Mouse (Mus musculus): Measurements from ENCODE around the gene Tom1l2. TPM values are rescaled to one million over a fixed set of nuclear protein-coding genes. Genes with fewer than 3 reads are reported as not detected.

The Tom1l2 gene
- polyA plus RNA-seq, 1 experiment from 2014 or later: 71.4 TPM

DNA sequence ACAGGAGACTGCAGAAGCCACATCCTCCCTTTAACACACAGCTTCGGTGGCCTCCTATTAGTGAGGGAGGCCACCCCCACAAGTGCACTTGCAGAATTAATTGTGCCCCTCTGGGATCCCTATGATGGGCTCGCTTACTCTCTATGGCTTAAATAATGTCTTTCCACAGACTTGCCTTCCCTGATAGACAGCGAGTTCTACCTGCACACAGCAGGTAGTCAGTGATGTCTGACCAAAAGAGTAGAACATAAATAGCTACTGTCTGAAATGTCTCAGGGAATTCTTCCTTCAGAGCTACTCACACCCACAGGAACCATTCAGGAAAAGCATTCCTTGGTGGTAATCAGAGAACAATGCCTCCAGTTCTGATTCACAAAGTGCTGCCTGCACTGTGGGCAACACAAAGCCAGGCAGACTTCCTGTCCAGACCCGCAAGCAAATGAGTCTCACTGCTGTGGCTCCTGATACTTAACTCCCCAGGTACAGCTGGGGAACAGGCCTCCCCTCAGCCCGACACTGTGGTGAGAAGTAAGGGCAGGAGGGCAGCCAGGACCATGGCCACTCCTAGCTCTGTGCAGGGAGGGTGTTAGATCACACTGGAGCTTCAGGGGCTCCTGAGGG is 51.0 kb downstream of the Tom1l2 start:
- Histone ChIP-seq H3K36me3 (no peaks in the 10 kb centered on the region), H3K9ac (peak overlapping the region; percentile 7; the same call in 1 of the 2 replicates), H3K27me3 (no peaks in the 10 kb centered on the region), H3K4me2 (no peak overlapping the region), H3K27ac (replicated peaks) (peak overlapping the region; percentile 78), H3K4me3 (no peak overlapping the region), H3K9me3 (no peaks in the 10 kb centered on the region), H3K4me1 (replicated peaks) (peaks cover 41% of the 10 kb centered on the region)
- peak; percentile 61; the same call in 1 of the 2 replicates for ATAC-seq (ENCODE audit: low FRiP score, low read depth)
- WGBS: 16% methylated on average over 5 of the region's 5 CpGs

DNA sequence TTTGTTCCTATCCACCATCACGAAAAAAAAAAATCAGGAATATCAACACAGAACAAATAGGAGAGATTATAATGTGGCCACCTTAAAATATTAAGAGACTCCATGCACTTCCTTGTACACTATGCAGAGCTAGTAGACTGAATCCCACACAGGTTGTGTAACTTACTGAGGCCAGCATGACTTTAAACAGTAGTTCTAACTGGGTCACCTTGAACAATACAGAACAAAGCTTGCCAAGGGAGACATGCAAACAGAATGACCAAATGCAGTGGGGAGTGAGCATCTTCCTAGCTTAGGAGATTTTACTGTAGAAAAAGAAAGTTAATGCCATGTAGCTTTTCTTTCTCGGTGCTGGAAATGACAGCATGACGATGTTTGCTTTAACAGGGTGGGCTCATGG is 52.4 kb downstream of the Tom1l2 start:
- WGBS: 67% methylated on average over 3 of the region's 3 CpGs
- ATAC-seq (ENCODE audit: low FRiP score, low read depth): no peak

DNA sequence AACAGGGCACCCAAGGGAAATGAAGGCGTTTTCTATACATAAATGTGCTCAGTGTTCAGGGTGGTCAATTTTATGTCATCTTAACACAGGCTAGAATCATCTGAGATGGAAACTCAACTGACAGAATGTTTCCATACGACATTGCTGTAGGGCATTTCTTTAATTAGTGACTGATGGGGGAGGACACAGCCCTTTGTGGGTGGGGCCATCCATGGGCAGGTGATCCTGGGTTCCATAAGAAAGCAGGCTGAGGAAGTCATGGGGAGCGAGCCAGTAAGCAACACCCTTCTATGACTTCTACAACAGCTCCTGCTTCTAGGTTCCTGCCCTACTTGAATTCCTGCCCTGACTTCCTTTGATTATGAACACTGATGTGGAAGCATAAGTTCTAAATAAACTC is 54.9 kb downstream of the Tom1l2 start:
- 77% methylated on average over 3 of the region's 3 CpGs for WGBS
- H3K4me3 ChIP-seq: no peak overlapping the region
- H3K36me3 ChIP-seq: no peaks in the 10 kb centered on the region
- H3K9me3 ChIP-seq: no peaks in the 10 kb centered on the region
- no peak for ATAC-seq (ENCODE audit: low FRiP score, low read depth)
- H3K4me2 ChIP-seq: no peak overlapping the region
- H3K27me3 ChIP-seq: no peaks in the 10 kb centered on the region
- no peak overlapping the region for H3K9ac ChIP-seq
- H3K27ac ChIP-seq (replicated peaks): no peak overlapping the region
- H3K4me1 ChIP-seq (replicated peaks): peaks cover 60% of the 10 kb centered on the region

More for the DNA sequence above, 52.4 kb downstream of the Tom1l2 start:
- H3K9ac ChIP-seq: no peak overlapping the region
- H3K4me1 ChIP-seq (replicated peaks): peaks cover 42% of the 10 kb centered on the region
- H3K36me3 ChIP-seq: no peaks in the 10 kb centered on the region
- H3K9me3 ChIP-seq: no peaks in the 10 kb centered on the region
- no peak overlapping the region for H3K4me2 ChIP-seq
- peak overlapping the region; percentile 78 for H3K27ac ChIP-seq (replicated peaks)
- no peak overlapping the region for H3K4me3 ChIP-seq
- no peaks in the 10 kb centered on the region for H3K27me3 ChIP-seq

DNA sequence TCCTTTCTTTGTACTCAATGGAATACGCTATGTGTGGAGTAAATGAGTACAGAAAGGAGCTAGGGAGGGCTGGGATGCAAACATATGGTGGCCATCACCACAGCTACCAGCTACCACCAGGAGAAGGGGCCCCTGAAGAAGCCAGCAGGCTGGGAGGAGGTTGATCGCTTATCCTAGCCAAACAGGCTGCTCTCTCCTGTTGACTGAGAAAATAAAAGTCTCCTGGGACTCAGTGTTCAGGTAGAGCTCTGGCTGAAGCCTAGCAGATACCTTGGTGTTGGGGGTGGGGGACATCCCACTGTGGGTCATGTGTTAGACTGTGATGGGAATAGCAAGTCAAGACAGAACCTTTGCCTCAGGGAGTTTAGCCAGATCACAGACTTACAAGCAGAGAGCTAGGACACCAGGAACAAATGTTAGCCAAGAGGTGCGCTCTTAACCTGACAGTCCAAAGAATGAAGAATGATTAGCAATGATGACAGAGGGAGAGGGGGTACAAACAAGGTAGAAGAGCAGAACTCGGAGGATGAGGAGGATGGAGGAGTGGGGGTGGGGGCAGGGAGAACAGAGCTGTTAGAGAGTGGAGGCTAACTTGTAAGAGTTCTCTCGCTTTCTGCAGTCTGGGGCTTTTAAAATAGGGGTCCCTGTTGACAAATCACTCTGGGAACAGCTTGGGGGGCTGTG is 57.9 kb downstream of the Tom1l2 start:
- WGBS: 53% methylated on average over 5 of the region's 5 CpGs
- Histone ChIP-seq H3K4me1 (replicated peaks) (peaks cover 51% of the 10 kb centered on the region), H3K9ac (no peak overlapping the region)

DNA sequence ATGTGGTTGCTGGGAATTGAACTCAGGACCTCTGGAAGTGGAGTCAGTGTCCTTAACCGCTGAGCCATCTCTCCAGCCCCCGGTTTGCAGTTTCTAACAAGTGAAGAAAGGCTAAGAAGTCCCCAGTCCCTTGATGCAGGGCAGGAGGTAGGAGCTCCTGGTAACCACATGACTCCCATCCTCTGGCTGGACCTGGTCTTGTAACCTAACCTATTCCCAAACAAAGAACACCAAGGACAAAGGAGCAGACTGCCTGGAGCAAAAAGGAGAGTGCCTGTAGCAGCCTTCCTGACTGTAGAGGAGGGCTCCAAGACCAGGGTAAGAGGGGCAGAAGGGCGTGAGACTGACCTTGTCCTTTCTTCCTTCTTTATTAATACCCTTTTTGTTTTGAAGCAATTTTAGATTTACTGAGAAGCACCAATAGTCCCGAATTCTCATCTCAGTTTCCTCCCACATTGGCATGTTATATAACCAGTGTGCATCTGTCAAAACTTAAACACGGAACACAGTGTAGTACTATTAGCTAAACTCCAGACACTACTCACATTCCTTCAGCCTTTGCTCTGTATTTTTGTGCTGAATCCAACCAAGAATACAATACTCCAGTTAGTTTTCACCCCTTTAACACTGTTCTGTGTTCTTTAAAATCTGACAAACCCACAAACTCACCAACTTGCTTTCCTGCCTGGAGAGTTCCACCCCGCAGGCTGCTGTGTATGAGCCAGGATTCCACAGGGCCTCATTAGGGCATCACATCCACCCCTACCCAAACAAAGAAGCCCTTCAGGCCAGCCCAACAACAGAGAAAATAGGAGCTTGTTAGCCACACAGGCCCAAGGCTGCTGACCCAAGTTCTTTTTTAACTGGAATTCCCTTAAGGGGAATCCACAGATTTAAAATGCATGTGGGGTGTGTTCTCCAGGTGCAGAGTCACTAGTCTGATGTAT is 58.7 kb downstream of the Tom1l2 start:
- Histone ChIP-seq H3K27me3 (no peaks in the 10 kb centered on the region), H3K4me3 (no peak overlapping the region), H3K9me3 (no peaks in the 10 kb centered on the region), H3K4me2 (no peak overlapping the region), H3K4me1 (replicated peaks) (peaks cover 54% of the 10 kb centered on the region), H3K27ac (replicated peaks) (peak overlapping the region; percentile 69), H3K9ac (no peak overlapping the region), H3K36me3 (no peaks in the 10 kb centered on the region)
- ATAC-seq (ENCODE audit: low FRiP score, low read depth): 0 out of 2 replicates have a peak, but pooled peaks have one; percentile 53
- WGBS: 60% methylated on average over 6 of the region's 6 CpGs

More for the DNA sequence above, 57.9 kb downstream of the Tom1l2 start:
- ATAC-seq (ENCODE audit: low FRiP score, low read depth): no peak
- no peak overlapping the region for H3K4me3 ChIP-seq
- no peaks in the 10 kb centered on the region for H3K36me3 ChIP-seq
- H3K27ac ChIP-seq (replicated peaks): peak overlapping the region; percentile 69
- H3K4me2 ChIP-seq: no peak overlapping the region
- no peaks in the 10 kb centered on the region for H3K9me3 ChIP-seq
- no peaks in the 10 kb centered on the region for H3K27me3 ChIP-seq

DNA sequence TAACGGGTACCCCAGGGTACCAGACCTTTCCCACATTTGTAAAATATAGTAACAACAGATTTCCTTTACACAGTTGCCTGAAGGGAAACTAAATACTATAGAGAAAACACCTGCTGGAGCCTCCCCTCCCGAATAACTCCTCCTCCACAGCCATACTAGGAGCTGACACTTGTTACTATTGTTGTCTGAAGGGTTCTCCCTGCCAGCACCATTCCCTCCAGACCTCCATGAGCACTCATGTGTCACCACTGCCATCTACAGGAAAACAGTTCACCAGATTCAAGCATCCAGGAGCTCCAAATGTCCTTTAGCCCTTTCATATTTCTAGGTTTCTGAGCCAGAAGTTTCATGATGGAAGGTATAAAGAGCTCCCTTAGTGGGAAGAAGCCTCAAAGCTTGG is 60.0 kb downstream of the Tom1l2 start:
- Histone ChIP-seq H3K27ac (replicated peaks) (peak overlapping the region; percentile 18), H3K4me1 (replicated peaks) (peaks cover 66% of the 10 kb centered on the region), H3K4me2 (no peak overlapping the region), H3K9ac (no peak overlapping the region), H3K4me3 (no peak overlapping the region), H3K36me3 (no peaks in the 10 kb centered on the region), H3K9me3 (no peaks in the 10 kb centered on the region), H3K27me3 (no peaks in the 10 kb centered on the region)
- ATAC-seq (ENCODE audit: low FRiP score, low read depth): peak; percentile 77
- WGBS: 30% methylated on average over 2 of the region's 2 CpGs

DNA sequence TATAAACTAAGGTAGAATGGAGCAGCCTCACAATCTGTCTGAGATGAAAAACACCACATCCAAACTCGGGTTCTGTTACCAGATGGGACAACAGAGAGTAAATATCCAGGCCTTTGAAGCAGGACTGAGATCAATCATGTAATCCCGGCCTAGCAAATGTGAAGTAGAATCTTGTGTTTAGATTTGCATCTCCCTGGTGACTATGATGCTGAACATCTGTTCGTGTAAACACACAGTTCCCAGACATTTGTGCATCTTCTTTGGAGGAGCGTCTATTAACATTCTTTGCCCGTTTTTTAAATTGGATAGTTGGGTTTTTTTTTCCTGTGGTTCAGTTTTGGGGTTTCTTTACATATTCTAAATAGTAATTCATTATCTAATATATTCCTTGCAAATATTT is 63.7 kb downstream of the Tom1l2 start:
- H3K27me3 ChIP-seq: no peaks in the 10 kb centered on the region
- no peak overlapping the region for H3K9ac ChIP-seq
- no peaks in the 10 kb centered on the region for H3K9me3 ChIP-seq
- H3K27ac ChIP-seq (replicated peaks): peak overlapping the region; percentile 56
- ATAC-seq (ENCODE audit: low FRiP score, low read depth): no peak
- H3K4me2 ChIP-seq: no peak overlapping the region
- 33% methylated on average over 5 of the region's 5 CpGs for WGBS
- no peaks in the 10 kb centered on the region for H3K36me3 ChIP-seq
- H3K4me3 ChIP-seq: no peak overlapping the region
- H3K4me1 ChIP-seq (replicated peaks): peaks cover 73% of the 10 kb centered on the region

DNA sequence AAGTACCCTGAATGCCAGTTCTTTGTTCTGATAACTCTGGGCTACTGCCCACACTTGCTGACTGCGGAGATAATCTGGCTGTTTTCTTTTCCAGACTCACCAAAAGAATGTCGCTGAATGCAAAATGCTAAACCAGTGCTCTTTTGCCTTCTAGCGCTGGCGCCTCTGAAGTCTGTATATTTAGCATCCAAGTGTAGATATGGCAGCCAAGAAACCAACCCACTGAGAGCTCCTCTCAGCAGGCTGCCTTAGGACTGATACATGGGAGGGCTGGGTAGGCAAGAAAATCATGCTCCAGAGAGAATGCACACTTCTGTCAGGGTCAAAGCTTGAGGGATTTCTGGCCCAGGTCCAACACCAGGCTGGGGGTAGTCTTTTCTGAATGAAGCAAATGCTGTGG is 66.4 kb downstream of the Tom1l2 start:
- no peaks in the 10 kb centered on the region for H3K27me3 ChIP-seq
- no peak overlapping the region for H3K4me3 ChIP-seq
- no peak overlapping the region for H3K4me2 ChIP-seq
- no peaks in the 10 kb centered on the region for H3K36me3 ChIP-seq
- no peak overlapping the region for H3K9ac ChIP-seq
- H3K4me1 ChIP-seq (replicated peaks): peaks cover 54% of the 10 kb centered on the region
- H3K27ac ChIP-seq (replicated peaks): peak overlapping the region; percentile 52
- H3K9me3 ChIP-seq: no peaks in the 10 kb centered on the region
- peak; percentile 72 for ATAC-seq (ENCODE audit: low FRiP score, low read depth)
- WGBS: 47% methylated on average over 4 of the region's 4 CpGs

DNA sequence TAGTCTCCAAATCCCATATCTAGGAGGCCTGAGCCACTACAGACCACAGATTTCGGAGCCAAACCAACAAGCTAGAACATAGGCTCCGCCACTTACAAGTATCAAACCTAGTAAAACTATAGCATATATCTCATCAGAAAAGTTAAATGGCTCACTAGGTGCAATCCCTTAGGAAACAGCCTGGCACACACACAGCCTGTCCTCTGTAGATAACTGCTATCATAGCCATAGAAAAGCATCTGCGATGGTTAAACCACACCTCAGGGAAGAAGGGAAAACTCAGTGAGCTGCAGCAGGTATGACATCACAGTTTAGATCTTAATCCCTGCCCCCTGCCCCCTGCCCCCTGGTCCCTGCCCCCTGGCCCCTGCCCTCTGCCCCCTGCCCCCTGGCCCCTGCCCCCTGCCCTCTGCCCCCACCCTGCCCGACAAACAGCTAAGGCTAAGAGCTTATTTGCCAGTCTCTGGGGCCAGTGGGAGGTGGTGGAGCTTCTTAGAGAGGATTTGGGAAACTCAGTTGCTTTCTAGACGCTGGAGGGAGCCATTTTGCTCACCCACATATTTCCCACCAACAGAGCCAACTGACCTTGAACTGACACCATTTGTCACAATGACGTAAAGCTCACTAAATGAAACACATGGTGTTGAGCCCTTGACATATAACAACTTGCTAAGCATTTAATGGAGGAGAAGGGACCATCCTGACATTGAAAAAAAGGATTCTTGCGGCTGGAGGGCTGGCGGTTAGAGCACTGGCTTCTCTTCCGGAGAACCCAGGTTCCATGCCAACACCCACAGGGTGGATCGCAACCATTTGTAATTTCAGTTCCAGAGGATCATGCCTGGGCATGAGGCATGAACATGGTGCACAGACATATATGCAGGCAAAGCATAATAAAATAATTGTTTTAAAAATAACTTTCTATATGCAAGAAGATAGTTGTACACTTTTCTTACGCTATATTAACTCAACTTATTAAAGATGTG is 72.0 kb downstream of the Tom1l2 start:
- WGBS: 76% methylated on average over 11 of the region's 11 CpGs

DNA sequence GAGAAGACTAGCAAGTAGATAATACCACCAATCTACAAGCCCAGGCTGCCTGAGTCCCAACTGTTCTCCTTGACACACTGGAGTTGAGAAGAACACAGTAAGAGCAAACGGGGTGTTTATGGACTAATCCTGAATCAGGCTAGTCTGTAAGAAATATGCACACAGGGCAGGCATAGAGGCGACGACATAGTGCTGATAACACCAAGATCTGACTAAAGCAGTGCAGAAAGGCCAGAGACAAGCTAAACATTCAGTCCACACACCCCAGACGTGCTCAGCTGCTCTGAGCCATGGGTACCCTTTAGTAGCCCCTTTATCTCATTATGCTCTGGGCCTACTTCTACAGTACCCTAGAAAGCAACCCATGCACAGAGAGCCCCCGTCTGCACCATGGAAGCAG is 73.2 kb downstream of the Tom1l2 start:
- 0 out of 2 replicates have a peak, but pooled peaks cover under 1% of the 10 kb centered on the region for H3K36me3 ChIP-seq
- peaks cover 34% of the 10 kb centered on the region for H3K4me1 ChIP-seq (replicated peaks)
- no peak overlapping the region for H3K4me2 ChIP-seq
- H3K9me3 ChIP-seq: no peaks in the 10 kb centered on the region
- 85% methylated on average over 5 of the region's 5 CpGs for WGBS
- ATAC-seq (ENCODE audit: low FRiP score, low read depth): no peak
- H3K27ac ChIP-seq (replicated peaks): no peak overlapping the region
- no peak overlapping the region for H3K9ac ChIP-seq
- H3K27me3 ChIP-seq: no peaks in the 10 kb centered on the region
- H3K4me3 ChIP-seq: no peak overlapping the region

More for the DNA sequence above, 72.0 kb downstream of the Tom1l2 start:
- H3K4me1 ChIP-seq (replicated peaks): peaks cover 38% of the 10 kb centered on the region
- no peak overlapping the region for H3K4me2 ChIP-seq
- H3K9ac ChIP-seq: no peak overlapping the region
- H3K27ac ChIP-seq (replicated peaks): no peak overlapping the region; the same call in 1 of the 2 replicates
- H3K36me3 ChIP-seq: no peaks in the 10 kb centered on the region
- no peak for ATAC-seq (ENCODE audit: low FRiP score, low read depth)
- no peaks in the 10 kb centered on the region for H3K27me3 ChIP-seq
- H3K9me3 ChIP-seq: no peaks in the 10 kb centered on the region
- H3K4me3 ChIP-seq: no peak overlapping the region

DNA sequence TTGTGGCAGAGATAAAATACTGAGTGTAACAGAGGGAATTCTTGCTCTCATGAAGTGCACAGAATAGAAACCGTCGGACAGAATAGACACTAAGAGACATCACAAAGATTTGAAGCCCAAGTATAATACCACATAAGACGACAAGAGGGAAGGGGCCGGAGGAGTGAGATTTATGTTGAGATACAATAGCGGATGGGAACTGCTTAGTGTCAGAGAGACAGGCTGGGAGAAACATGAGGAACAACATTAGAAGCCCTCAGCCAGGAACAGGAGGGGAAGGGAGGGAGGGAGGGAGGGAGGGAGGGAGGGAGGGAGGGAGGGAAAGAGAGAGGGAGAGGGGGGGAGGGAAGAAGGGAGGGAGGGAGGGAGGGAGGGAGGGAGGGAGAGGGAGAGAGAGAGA is 74.9 kb downstream of the Tom1l2 start:
- Histone ChIP-seq H3K4me2 (no peak overlapping the region), H3K9ac (no peak overlapping the region), H3K4me3 (no peak overlapping the region), H3K4me1 (replicated peaks) (peaks cover 48% of the 10 kb centered on the region), H3K27me3 (no peaks in the 10 kb centered on the region), H3K9me3 (no peaks in the 10 kb centered on the region), H3K27ac (replicated peaks) (peak overlapping the region; percentile 69), H3K36me3 (0 out of 2 replicates have a peak, but pooled peaks cover 2% of the 10 kb centered on the region)
- ATAC-seq (ENCODE audit: low FRiP score, low read depth): no peak
- 57% methylated on average over 5 of the region's 5 CpGs for WGBS

Data from hindbrain, embryonic 15.5 days (tissue).